Mouse (Mus musculus): ENCODE data around the gene Timp2. TPM values are rescaled to one million over a fixed set of nuclear protein-coding genes. Genes with fewer than 3 reads are reported as not detected.

Gene Timp2
- polyA plus RNA-seq, 1 experiment = 967 TPM

GRCm38 (mm10) chr11:118362501-118362900 lies 7.0 kb upstream of the Timp2 start:
- Histone ChIP-seq H3K4me1 (ENCODE audit: control insufficient read depth, insufficient read depth, low read length) (peaks cover 52% of the 10 kb centered on the region), H3K27ac (ENCODE audit: insufficient read depth, low read length) (peak overlapping the region; percentile 94), H3K4me3 (ENCODE audit: insufficient read depth, low read length) (no peak overlapping the region)
- TF ChIP-seq CTCF (IDR thresholded peaks at IDR 0.05; ENCODE audit: borderline replicate concordance, insufficient read depth, low read length) (no peak), POLR2A (IDR thresholded peaks at IDR 0.05; ENCODE audit: low read depth, low read length) (no peak)

- no peak for TF ChIP-seq CTCF (IDR thresholded peaks at IDR 0.05; ENCODE audit: borderline replicate concordance, insufficient read depth, low read length)
- TF ChIP-seq POLR2A (IDR thresholded peaks at IDR 0.05; ENCODE audit: low read depth, low read length) = no peak
- Histone ChIP-seq H3K4me3 (ENCODE audit: insufficient read depth, low read length) (no peak overlapping the region), H3K4me1 (ENCODE audit: control insufficient read depth, insufficient read depth, low read length) (peaks cover 42% of the 10 kb centered on the region), H3K27ac (ENCODE audit: insufficient read depth, low read length) (peak overlapping the region; percentile 83)
These were observed 5.4 kb upstream of the Timp2 start for GRCm38 (mm10) chr11:118360907-118361341.

- peak overlapping the region; percentile 83 for H3K27ac ChIP-seq (ENCODE audit: insufficient read depth, low read length)
- H3K4me1 ChIP-seq (ENCODE audit: control insufficient read depth, insufficient read depth, low read length) = peaks cover 39% of the 10 kb centered on the region
- TF ChIP-seq POLR2A (IDR thresholded peaks at IDR 0.05; ENCODE audit: low read depth, low read length) (no peak), CTCF (IDR thresholded peaks at IDR 0.05; ENCODE audit: borderline replicate concordance, insufficient read depth, low read length) (no peak)
- H3K4me3 ChIP-seq (ENCODE audit: insufficient read depth, low read length) = no peak overlapping the region
These were observed 5.0 kb upstream of the Timp2 start for GRCm38 (mm10) chr11:118360491-118360890.

- peaks cover 17% of the 10 kb centered on the region for H3K4me1 ChIP-seq (ENCODE audit: control insufficient read depth, insufficient read depth, low read length)
- H3K27ac ChIP-seq (ENCODE audit: insufficient read depth, low read length) = peak overlapping the region; percentile 82
- TF ChIP-seq POLR2A (IDR thresholded peaks at IDR 0.05; ENCODE audit: low read depth, low read length) (peak; percentile 95), CTCF (IDR thresholded peaks at IDR 0.05; ENCODE audit: borderline replicate concordance, insufficient read depth, low read length) (no peak)
- H3K4me3 ChIP-seq (ENCODE audit: insufficient read depth, low read length) = peak overlapping the region; percentile 74
These were observed 335 bp downstream of the Timp2 start for GRCm38 (mm10) chr11:118355205-118355604.

GRCm38 (mm10) chr11:118354636-118355191 lies 826 bp downstream of the Timp2 start:
- Histone ChIP-seq H3K4me3 (ENCODE audit: insufficient read depth, low read length) (peak overlapping the region; percentile 74), H3K27ac (ENCODE audit: insufficient read depth, low read length) (peak overlapping the region; percentile 82), H3K4me1 (ENCODE audit: control insufficient read depth, insufficient read depth, low read length) (peaks cover 22% of the 10 kb centered on the region; the same call in 1 of the 2 replicates)
- TF ChIP-seq CTCF (IDR thresholded peaks at IDR 0.05; ENCODE audit: borderline replicate concordance, insufficient read depth, low read length) = no peak
- no peak for TF ChIP-seq POLR2A (IDR thresholded peaks at IDR 0.05; ENCODE audit: low read depth, low read length)

- no peak for TF ChIP-seq CTCF (IDR thresholded peaks at IDR 0.05; ENCODE audit: borderline replicate concordance, insufficient read depth, low read length)
- Histone ChIP-seq H3K4me3 (ENCODE audit: insufficient read depth, low read length) (no peak overlapping the region), H3K27ac (ENCODE audit: insufficient read depth, low read length) (peak overlapping the region; percentile 54; the same call in 1 of the 2 replicates), H3K4me1 (ENCODE audit: control insufficient read depth, insufficient read depth, low read length) (peaks cover 68% of the 10 kb centered on the region)
These were observed 6.0 kb downstream of the Timp2 start for GRCm38 (mm10) chr11:118349494-118349893.

- Histone ChIP-seq H3K4me1 (ENCODE audit: control insufficient read depth, insufficient read depth, low read length) (peaks cover 69% of the 10 kb centered on the region), H3K27ac (ENCODE audit: insufficient read depth, low read length) (peak overlapping the region; percentile 70), H3K4me3 (ENCODE audit: insufficient read depth, low read length) (no peak overlapping the region)
- TF ChIP-seq CTCF (IDR thresholded peaks at IDR 0.05; ENCODE audit: borderline replicate concordance, insufficient read depth, low read length) (no peak), POLR2A (IDR thresholded peaks at IDR 0.05; ENCODE audit: low read depth, low read length) (no peak)
These were observed 6.7 kb downstream of the Timp2 start for GRCm38 (mm10) chr11:118348877-118349276.

- no peak overlapping the region for H3K4me3 ChIP-seq (ENCODE audit: insufficient read depth, low read length)
- H3K27ac ChIP-seq (ENCODE audit: insufficient read depth, low read length) = peak overlapping the region; percentile 70
- H3K4me1 ChIP-seq (ENCODE audit: control insufficient read depth, insufficient read depth, low read length) = peaks cover 69% of the 10 kb centered on the region
- TF ChIP-seq POLR2A (IDR thresholded peaks at IDR 0.05; ENCODE audit: low read depth, low read length) (no peak), CTCF (IDR thresholded peaks at IDR 0.05; ENCODE audit: borderline replicate concordance, insufficient read depth, low read length) (no peak)
These were observed 7.1 kb downstream of the Timp2 start for GRCm38 (mm10) chr11:118348419-118348818.

GRCm38 (mm10) chr11:118347911-118348310 lies 7.6 kb downstream of the Timp2 start:
- H3K27ac ChIP-seq (ENCODE audit: insufficient read depth, low read length) = no peak overlapping the region
- peaks cover 71% of the 10 kb centered on the region for H3K4me1 ChIP-seq (ENCODE audit: control insufficient read depth, insufficient read depth, low read length)
- H3K4me3 ChIP-seq (ENCODE audit: insufficient read depth, low read length) = no peak overlapping the region
- TF ChIP-seq POLR2A (IDR thresholded peaks at IDR 0.05; ENCODE audit: low read depth, low read length) (no peak), CTCF (IDR thresholded peaks at IDR 0.05; ENCODE audit: borderline replicate concordance, insufficient read depth, low read length) (no peak)

- Histone ChIP-seq H3K4me1 (ENCODE audit: control insufficient read depth, insufficient read depth, low read length) (peaks cover 71% of the 10 kb centered on the region), H3K27ac (ENCODE audit: insufficient read depth, low read length) (peak overlapping the region; percentile 51), H3K4me3 (ENCODE audit: insufficient read depth, low read length) (no peak overlapping the region)
- TF ChIP-seq CTCF (IDR thresholded peaks at IDR 0.05; ENCODE audit: borderline replicate concordance, insufficient read depth, low read length) (no peak), POLR2A (IDR thresholded peaks at IDR 0.05; ENCODE audit: low read depth, low read length) (no peak)
These were observed 8.1 kb downstream of the Timp2 start for GRCm38 (mm10) chr11:118347391-118347790.

Measured in embryonic fibroblast, embryonic 13.5 days (primary cell).